Mouse (Mus musculus) forebrain, postnatal 0 days (tissue): ENCODE results near the gene Rexo5. TPM values are rescaled to one million over a fixed set of nuclear protein-coding genes. Genes with fewer than 3 reads are reported as not detected.

ENCODE experiments used
- ATAC-seq: fragments of 200-750 bp; cut with Nextera tagmentation; 2 replicates; pipeline ENCODE4 v1.8.0; 2017; ENCODE audit warnings: mild to moderate bottlenecking, moderate library complexity
- DNase-seq: peaks from one replicate; pipeline ENCODE4 v3.0.0-alpha.2; 2015
- H3K27ac ChIP-seq: fragments of 300-500 bp; sonication (generic); 2 replicates; pipeline ENCODE4 v1.5.1; 2014; ENCODE audit warnings: low read depth, mild to moderate bottlenecking, antibody characterized with exemption, low read length, moderate library complexity, mixed read lengths
- H3K27me3 ChIP-seq: fragments of 300-500 bp; sonication (generic); 2 replicates; pipeline ENCODE4 v1.6.1; 2014; ENCODE audit warnings: mild to moderate bottlenecking, low read length, mixed read lengths; ENCODE audit not compliant: insufficient read depth
- H3K36me3 ChIP-seq: fragments of 300-500 bp; sonication (generic); 2 replicates; pipeline ENCODE4 v1.6.1; 2014; ENCODE audit warnings: mild to moderate bottlenecking, moderate library complexity; ENCODE audit not compliant: insufficient read depth
- H3K4me1 ChIP-seq: fragments of 300-500 bp; sonication (generic); 2 replicates; pipeline ENCODE4 v1.6.1; 2014; ENCODE audit warnings: antibody characterized with exemption; ENCODE audit not compliant: insufficient read depth
- H3K4me2 ChIP-seq: fragments of 300-500 bp; sonication (generic); 2 replicates; pipeline ENCODE4 v1.6.1; 2014; ENCODE audit warnings: low read depth, mild to moderate bottlenecking, moderate library complexity
- H3K4me3 ChIP-seq: fragments of 300-500 bp; sonication (generic); 2 replicates; pipeline ENCODE4 v1.5.1; 2014; ENCODE audit warnings: low read depth, low read length, mixed read lengths
- H3K9ac ChIP-seq: fragments of 300-500 bp; sonication (generic); 2 replicates; pipeline ENCODE4 v1.6.1; 2014; ENCODE audit warnings: mild to moderate bottlenecking
- H3K9me3 ChIP-seq: fragments of 300-500 bp; sonication (generic); 2 replicates; pipeline ENCODE4 v1.6.1; 2016; ENCODE audit warnings: low read length
- CTCF ChIP-seq: sonication (generic); IDR thresholded peaks from 2 replicates; pipeline ENCODE4 v1.5.1; 2016; ENCODE audit warnings: antibody characterized with exemption, control low read depth, low read depth
- WGBS: fragments of 180-500 bp; shearing (Covaris S2); extraction: QIAGEN DNeasy Blood & Tissue Kit; methylation state at CpG from one replicate; pipeline ENCODE4 v1.1.7; 2014; 5-methylcytosine and 5-hydroxymethylcytosine counted together
- polyA plus RNA-seq: library from polyadenylated mRNA; unstranded; fragments of >200 nt; fragmentation: Nextera tagmentation; extraction: Ambion mirVana; gene quantifications from 2 replicates; pipeline ENCODE4 v1.2.1, GENCODE M21; 2015
- total RNA-seq: library from RNA; depleted of rRNA; stranded (reverse); fragments of >200 nt; gene quantifications from 2 replicates; pipeline ENCODE4 v1.2.3, GENCODE M21; 2014

Rexo5 gene
- total and polyA plus RNA-seq, 2 experiments from 2014 or later = 5.2 to 5.4 TPM

- WGBS = 2% methylated on average over 21 of the region's 21 CpGs
- peak overlapping the region; percentile 21; the same call in 1 of the 2 replicates for H3K27ac ChIP-seq
- no peaks in the 10 kb centered on the region for H3K27me3 ChIP-seq
Observed at GRCm38 (mm10) chr7:119794251-119794638, 439 bp downstream of the Rexo5 start.

GRCm38 (mm10) chr7:119795311-119795710 is 1.5 kb downstream of the Rexo5 start:
- DNase-seq (no peak), ATAC-seq (no peak)
- Histone ChIP-seq H3K9me3 (no peaks in the 10 kb centered on the region), H3K4me1 (no peaks in the 10 kb centered on the region; the same call in 1 of the 2 replicates), H3K27me3 (no peaks in the 10 kb centered on the region), H3K4me2 (peak overlapping the region; percentile 4; the same call in 1 of the 2 replicates), H3K9ac (no peak overlapping the region), H3K27ac (no peak overlapping the region), H3K36me3 (no peaks in the 10 kb centered on the region), H3K4me3 (no peak overlapping the region)
- TF ChIP-seq CTCF = no peak

More at GRCm38 (mm10) chr7:119794251-119794638, 439 bp downstream of the Rexo5 start:
- peaks cover 8% of the 10 kb centered on the region for H3K36me3 ChIP-seq
- ATAC-seq (no peak; the same call in 1 of the 2 replicates), DNase-seq (no peak)
- peak overlapping the region; percentile 71 for H3K9ac ChIP-seq
- no peak for TF ChIP-seq CTCF
- H3K4me3 ChIP-seq = peak overlapping the region; percentile 76
- H3K4me2 ChIP-seq = peak overlapping the region; percentile 89
- no peaks in the 10 kb centered on the region for H3K9me3 ChIP-seq
- no peaks in the 10 kb centered on the region; the same call in 1 of the 2 replicates for H3K4me1 ChIP-seq

GRCm38 (mm10) chr7:119800488-119800887 is 6.7 kb downstream of the Rexo5 start:
- 95% methylated on average over 3 of the region's 3 CpGs for WGBS
- ATAC-seq (no peak), DNase-seq (no peak)
- Histone ChIP-seq H3K4me3 (no peak overlapping the region), H3K27ac (no peak overlapping the region), H3K36me3 (no peaks in the 10 kb centered on the region), H3K9ac (no peak overlapping the region), H3K4me2 (no peak overlapping the region), H3K27me3 (no peaks in the 10 kb centered on the region), H3K9me3 (no peaks in the 10 kb centered on the region), H3K4me1 (no peaks in the 10 kb centered on the region)
- TF ChIP-seq CTCF = peak; percentile 7; the same call in 1 of the 2 replicates

DNA sequence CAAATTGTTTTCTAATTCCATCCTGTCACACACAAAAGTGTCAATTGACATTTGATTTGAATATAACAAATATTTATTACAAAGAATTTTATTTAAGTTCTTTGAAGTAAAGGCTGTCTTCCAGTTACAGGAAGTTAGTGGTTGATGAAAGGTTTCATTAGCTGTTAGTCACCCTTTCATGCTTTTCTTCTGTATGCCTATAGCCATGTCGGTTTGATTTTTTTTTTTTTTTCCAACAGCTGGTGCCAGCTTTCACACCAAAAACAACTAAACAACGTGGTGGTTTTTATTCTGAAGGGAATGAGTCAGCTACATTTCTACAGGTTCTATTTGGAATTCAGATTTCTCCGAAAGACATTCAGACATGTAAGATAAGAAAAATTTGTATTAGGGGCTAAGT is 7.2 kb downstream of the Rexo5 start:
- no peak overlapping the region for H3K9ac ChIP-seq
- no peak for DNase-seq
- no peaks in the 10 kb centered on the region for H3K9me3 ChIP-seq
- H3K4me3 ChIP-seq = no peak overlapping the region
- 89% methylated on average over 3 of the region's 3 CpGs for WGBS
- no peak overlapping the region for H3K4me2 ChIP-seq
- no peak for ATAC-seq
- H3K36me3 ChIP-seq = no peaks in the 10 kb centered on the region
- no peaks in the 10 kb centered on the region for H3K4me1 ChIP-seq
- H3K27me3 ChIP-seq = no peaks in the 10 kb centered on the region
- H3K27ac ChIP-seq = no peak overlapping the region
- TF ChIP-seq CTCF = no peak

DNA sequence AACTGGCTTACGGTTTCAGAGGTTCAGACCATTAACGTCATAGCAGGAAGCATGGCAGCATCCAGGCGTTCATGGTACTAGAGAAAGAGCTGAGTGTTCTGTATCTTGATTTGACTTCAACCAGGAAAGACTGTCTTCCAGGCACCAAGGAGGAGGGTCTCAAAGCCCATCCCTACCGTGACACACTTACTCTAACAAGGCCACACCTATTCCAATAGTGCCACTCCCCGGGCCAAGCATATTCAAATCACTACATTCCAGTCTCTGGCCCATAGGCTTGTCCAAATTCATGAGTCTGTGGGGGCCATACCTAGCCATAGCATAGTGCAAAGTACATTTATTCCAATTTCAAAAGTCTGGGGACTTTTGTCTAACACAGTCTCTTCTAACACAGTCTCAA is 13.6 kb downstream of the Rexo5 start:
- Histone ChIP-seq H3K4me1 (no peaks in the 10 kb centered on the region), H3K36me3 (no peaks in the 10 kb centered on the region), H3K27ac (no peak overlapping the region), H3K4me2 (no peak overlapping the region), H3K27me3 (no peaks in the 10 kb centered on the region), H3K4me3 (no peak overlapping the region), H3K9me3 (no peaks in the 10 kb centered on the region), H3K9ac (no peak overlapping the region)
- 95% methylated on average over 5 of the region's 5 CpGs for WGBS
- no peak for TF ChIP-seq CTCF
- ATAC-seq (no peak), DNase-seq (no peak)

GRCm38 (mm10) chr7:119808723-119809122 is 14.9 kb downstream of the Rexo5 start:
- no peak overlapping the region for H3K4me2 ChIP-seq
- no peak for TF ChIP-seq CTCF
- no peaks in the 10 kb centered on the region for H3K9me3 ChIP-seq
- no peaks in the 10 kb centered on the region for H3K27me3 ChIP-seq
- DNase-seq (no peak), ATAC-seq (no peak)
- H3K4me3 ChIP-seq = no peak overlapping the region
- no peaks in the 10 kb centered on the region for H3K4me1 ChIP-seq
- no peak overlapping the region for H3K9ac ChIP-seq
- WGBS = 94% methylated on average over 3 of the region's 3 CpGs
- H3K27ac ChIP-seq = no peak overlapping the region
- no peaks in the 10 kb centered on the region for H3K36me3 ChIP-seq

- H3K27me3 ChIP-seq = no peaks in the 10 kb centered on the region
- no peaks in the 10 kb centered on the region for H3K4me1 ChIP-seq
- H3K9me3 ChIP-seq = no peaks in the 10 kb centered on the region
- no peaks in the 10 kb centered on the region for H3K36me3 ChIP-seq
- H3K4me2 ChIP-seq = no peak overlapping the region
- DNase-seq (no peak), ATAC-seq (no peak)
- WGBS = 97% methylated on average over 1 of the region's 1 CpGs
- H3K9ac ChIP-seq = no peak overlapping the region
- no peak overlapping the region for H3K27ac ChIP-seq
- TF ChIP-seq CTCF = no peak
- H3K4me3 ChIP-seq = no peak overlapping the region
Observed at GRCm38 (mm10) chr7:119835371-119835770, 41.6 kb downstream of the Rexo5 start.
